Mouse (Mus musculus) limb, embryonic 15.5 days (tissue): Measurements from ENCODE around the gene Dpp6. TPM values are rescaled to one million over a fixed set of nuclear protein-coding genes. Genes with fewer than 3 reads are reported as not detected.
"Not testable (repeated sequence)": the region's sequence is repeated elsewhere in the genome, so short reads cannot be mapped to it uniquely, and the experiment has no call there.

Experiments used
- ATAC-seq: fragments of 200-750 bp; cut with Nextera tagmentation; 2 replicates; pipeline ENCODE4 v1.8.0; 2017; ENCODE audit warnings: low read depth, moderate TSS enrichment; ENCODE audit not compliant: insufficient number of reproducible peaks, low FRiP score, low TSS enrichment
- H3K27ac ChIP-seq: fragments of 300-500 bp; sonication (generic); 2 replicates; pipeline ENCODE4 v1.5.1; 2015; ENCODE audit warnings: moderate library complexity, mild to moderate bottlenecking, inconsistent platforms
- H3K27me3 ChIP-seq: fragments of 300-500 bp; sonication (generic); 2 replicates; pipeline ENCODE4 v1.6.1; 2015; ENCODE audit warnings: inconsistent platforms
- H3K36me3 ChIP-seq: fragments of 300-500 bp; sonication (generic); 2 replicates; pipeline ENCODE4 v1.6.1; 2015; ENCODE audit warnings: inconsistent platforms
- H3K4me1 ChIP-seq: fragments of 300-500 bp; sonication (generic); 2 replicates; pipeline ENCODE4 v1.6.1; 2015; ENCODE audit warnings: inconsistent platforms
- H3K4me2 ChIP-seq: fragments of 300-500 bp; sonication (generic); 2 replicates; pipeline ENCODE4 v1.6.1; 2015; ENCODE audit warnings: mild to moderate bottlenecking, inconsistent platforms
- H3K4me3 ChIP-seq: fragments of 300-500 bp; sonication (generic); 2 replicates; pipeline ENCODE4 v1.5.1; 2015; ENCODE audit warnings: mild to moderate bottlenecking, inconsistent platforms
- H3K9ac ChIP-seq: fragments of 300-500 bp; sonication (generic); 2 replicates; pipeline ENCODE4 v1.6.1; 2015; ENCODE audit warnings: inconsistent platforms
- H3K9me3 ChIP-seq: fragments of 300-500 bp; sonication (generic); 2 replicates; pipeline ENCODE4 v1.6.1; 2016; ENCODE audit warnings: inconsistent platforms
- WGBS: fragments of 180-500 bp; shearing (Covaris S2); methylation state at CpG from one replicate; pipeline ENCODE4 v1.1.7; 2015; 5-methylcytosine and 5-hydroxymethylcytosine counted together
- polyA plus RNA-seq: library from polyadenylated mRNA; unstranded; fragments of >200 nt; fragmentation: Nextera tagmentation; extraction: Ambion mirVana; gene quantifications from 2 replicates; pipeline ENCODE4 v1.2.1, GENCODE M21; 2015

Gene Dpp6
- polyA plus RNA-seq, 1 experiment from 2014 or later, result 1.9 TPM

GRCm38 (mm10) chr5:27490942-27491341, 673.9 kb downstream of the Dpp6 start:
- Histone ChIP-seq H3K4me1 (no peaks in the 10 kb centered on the region), H3K36me3 (no peaks in the 10 kb centered on the region), H3K9me3 (no peaks in the 10 kb centered on the region), H3K4me2 (no peak overlapping the region), H3K9ac (no peak overlapping the region), H3K27ac (no peak overlapping the region), H3K4me3 (no peak overlapping the region), H3K27me3 (no peaks in the 10 kb centered on the region)
- 69% methylated on average over 4 of the region's 4 CpGs for WGBS
- ATAC-seq, result no peak

GRCm38 (mm10) chr5:27501338-27501737, 684.3 kb downstream of the Dpp6 start, which contains the start of gene Speer4b:
Gene Speer4b, minus strand, starts transcription at chr5:27501438.
- not testable (repeated sequence) for ATAC-seq, H3K4me2 ChIP-seq, H3K9ac ChIP-seq, H3K27ac ChIP-seq, H3K4me1 ChIP-seq, H3K27me3 ChIP-seq, H3K9me3 ChIP-seq, H3K36me3 ChIP-seq, H3K4me3 ChIP-seq
- 45% methylated on average over 1 of the region's 1 CpGs for WGBS

- H3K4me2 ChIP-seq, result no peak overlapping the region
- ATAC-seq, result no peak
- H3K36me3 ChIP-seq, result no peaks in the 10 kb centered on the region
- H3K27me3 ChIP-seq, result no peaks in the 10 kb centered on the region
- no peaks in the 10 kb centered on the region for H3K4me1 ChIP-seq
- H3K4me3 ChIP-seq, result no peak overlapping the region
- H3K9me3 ChIP-seq, result no peaks in the 10 kb centered on the region
- no peak overlapping the region for H3K27ac ChIP-seq
- H3K9ac ChIP-seq, result no peak overlapping the region
These were observed 701.7 kb downstream of the Dpp6 start for GRCm38 (mm10) chr5:27518716-27519115.

GRCm38 (mm10) chr5:27526906-27527305, 709.9 kb downstream of the Dpp6 start:
- no peak overlapping the region for H3K4me2 ChIP-seq
- H3K27me3 ChIP-seq, result no peaks in the 10 kb centered on the region
- H3K9ac ChIP-seq, result no peak overlapping the region
- no peak overlapping the region for H3K27ac ChIP-seq
- no peaks in the 10 kb centered on the region for H3K9me3 ChIP-seq
- H3K4me1 ChIP-seq, result no peaks in the 10 kb centered on the region
- ATAC-seq, result no peak
- H3K4me3 ChIP-seq, result no peak overlapping the region
- no peaks in the 10 kb centered on the region for H3K36me3 ChIP-seq
- WGBS, result 93% methylated on average over 1 of the region's 1 CpGs

- Histone ChIP-seq H3K4me3 (no peak overlapping the region), H3K4me1 (no peaks in the 10 kb centered on the region), H3K9ac (no peak overlapping the region), H3K9me3 (no peaks in the 10 kb centered on the region), H3K27me3 (no peaks in the 10 kb centered on the region), H3K4me2 (no peak overlapping the region), H3K27ac (no peak overlapping the region), H3K36me3 (no peaks in the 10 kb centered on the region)
- no peak for ATAC-seq
- WGBS, result 6% methylated on average over 2 of the region's 2 CpGs
These were observed 727.8 kb downstream of the Dpp6 start for GRCm38 (mm10) chr5:27544816-27545270.

- ATAC-seq, result no peak
- H3K4me2 ChIP-seq, result no peak overlapping the region
- no peaks in the 10 kb centered on the region for H3K36me3 ChIP-seq
- H3K4me1 ChIP-seq, result no peaks in the 10 kb centered on the region
- no peak overlapping the region for H3K27ac ChIP-seq
- H3K4me3 ChIP-seq, result no peak overlapping the region
- no peaks in the 10 kb centered on the region for H3K27me3 ChIP-seq
- 76% methylated on average over 4 of the region's 4 CpGs for WGBS
- no peak overlapping the region for H3K9ac ChIP-seq
- H3K9me3 ChIP-seq, result no peaks in the 10 kb centered on the region
These were observed 732.3 kb downstream of the Dpp6 start for GRCm38 (mm10) chr5:27549291-27549690.

GRCm38 (mm10) chr5:27565700-27566099, 748.7 kb downstream of the Dpp6 start:
- H3K36me3 ChIP-seq, result no peaks in the 10 kb centered on the region
- WGBS, result 58% methylated on average over 7 of the region's 7 CpGs
- no peak for ATAC-seq
- no peak overlapping the region for H3K9ac ChIP-seq
- H3K27ac ChIP-seq, result no peak overlapping the region
- H3K4me2 ChIP-seq, result no peak overlapping the region
- H3K9me3 ChIP-seq, result no peaks in the 10 kb centered on the region
- H3K27me3 ChIP-seq, result no peaks in the 10 kb centered on the region
- H3K4me1 ChIP-seq, result no peaks in the 10 kb centered on the region
- no peak overlapping the region for H3K4me3 ChIP-seq

- WGBS, result 51% methylated on average over 8 of the region's 8 CpGs
- no peak for ATAC-seq
- no peak overlapping the region for H3K9ac ChIP-seq
- no peak overlapping the region for H3K27ac ChIP-seq
- H3K27me3 ChIP-seq, result no peaks in the 10 kb centered on the region
- no peaks in the 10 kb centered on the region for H3K36me3 ChIP-seq
- H3K4me1 ChIP-seq, result no peaks in the 10 kb centered on the region
- no peak overlapping the region for H3K4me2 ChIP-seq
- H3K4me3 ChIP-seq, result no peak overlapping the region
- H3K9me3 ChIP-seq, result no peaks in the 10 kb centered on the region
These were observed 771.2 kb downstream of the Dpp6 start for GRCm38 (mm10) chr5:27587970-27588758.

GRCm38 (mm10) chr5:27604132-27604531, 787.1 kb downstream of the Dpp6 start:
- no peak overlapping the region for H3K4me2 ChIP-seq
- H3K4me1 ChIP-seq, result no peaks in the 10 kb centered on the region
- WGBS, result 83% methylated on average over 1 of the region's 1 CpGs

GRCm38 (mm10) chr5:27615769-27616168, 798.8 kb downstream of the Dpp6 start:
- Histone ChIP-seq H3K4me3 (no peak overlapping the region), H3K4me1 (no peaks in the 10 kb centered on the region), H3K27ac (no peak overlapping the region), H3K9me3 (no peaks in the 10 kb centered on the region), H3K36me3 (no peaks in the 10 kb centered on the region), H3K9ac (no peak overlapping the region), H3K27me3 (no peaks in the 10 kb centered on the region), H3K4me2 (no peak overlapping the region)
- 42% methylated on average over 7 of the region's 7 CpGs for WGBS
- no peak for ATAC-seq

More at GRCm38 (mm10) chr5:27604132-27604531, 787.1 kb downstream of the Dpp6 start:
- H3K27me3 ChIP-seq, result no peaks in the 10 kb centered on the region
- no peak overlapping the region for H3K4me3 ChIP-seq
- H3K36me3 ChIP-seq, result no peaks in the 10 kb centered on the region
- H3K27ac ChIP-seq, result no peak overlapping the region
- H3K9me3 ChIP-seq, result no peaks in the 10 kb centered on the region
- no peak for ATAC-seq
- H3K9ac ChIP-seq, result no peak overlapping the region

GRCm38 (mm10) chr5:27621811-27622210, 804.8 kb downstream of the Dpp6 start:
- H3K4me2 ChIP-seq, result no peak overlapping the region

GRCm38 (mm10) chr5:27623876-27624275, 806.9 kb downstream of the Dpp6 start:
- no peaks in the 10 kb centered on the region for H3K36me3 ChIP-seq
- no peaks in the 10 kb centered on the region for H3K9me3 ChIP-seq
- no peaks in the 10 kb centered on the region for H3K4me1 ChIP-seq
- no peak for ATAC-seq
- H3K4me2 ChIP-seq, result no peak overlapping the region
- no peak overlapping the region for H3K27ac ChIP-seq
- 26% methylated on average over 1 of the region's 1 CpGs for WGBS
- H3K27me3 ChIP-seq, result no peaks in the 10 kb centered on the region
- H3K9ac ChIP-seq, result no peak overlapping the region
- no peak overlapping the region for H3K4me3 ChIP-seq

More at GRCm38 (mm10) chr5:27621811-27622210, 804.8 kb downstream of the Dpp6 start:
- H3K9ac ChIP-seq, result no peak overlapping the region
- H3K36me3 ChIP-seq, result no peaks in the 10 kb centered on the region
- no peaks in the 10 kb centered on the region for H3K27me3 ChIP-seq
- ATAC-seq, result no peak
- H3K27ac ChIP-seq, result no peak overlapping the region
- H3K4me3 ChIP-seq, result no peak overlapping the region
- H3K4me1 ChIP-seq, result no peaks in the 10 kb centered on the region
- no peaks in the 10 kb centered on the region for H3K9me3 ChIP-seq
